Mouse (Mus musculus) forebrain, postnatal 0 days (tissue): ENCODE measurements around the gene Lypd3. TPM values are rescaled to one million over a fixed set of nuclear protein-coding genes. Genes with fewer than 3 reads are reported as not detected.

Experiments used
- ATAC-seq: fragments of 200-750 bp; cut with Nextera tagmentation; 2 replicates; pipeline ENCODE4 v1.8.0; 2017; ENCODE audit warnings: mild to moderate bottlenecking, moderate library complexity
- DNase-seq: peaks from one replicate; pipeline ENCODE4 v3.0.0-alpha.2; 2015
- H3K27ac ChIP-seq: fragments of 300-500 bp; sonication (generic); 2 replicates; pipeline ENCODE4 v1.5.1; 2014; ENCODE audit warnings: low read depth, mild to moderate bottlenecking, antibody characterized with exemption, low read length, moderate library complexity, mixed read lengths
- H3K27me3 ChIP-seq: fragments of 300-500 bp; sonication (generic); 2 replicates; pipeline ENCODE4 v1.6.1; 2014; ENCODE audit warnings: mild to moderate bottlenecking, low read length, mixed read lengths; ENCODE audit not compliant: insufficient read depth
- H3K36me3 ChIP-seq: fragments of 300-500 bp; sonication (generic); 2 replicates; pipeline ENCODE4 v1.6.1; 2014; ENCODE audit warnings: mild to moderate bottlenecking, moderate library complexity; ENCODE audit not compliant: insufficient read depth
- H3K4me1 ChIP-seq: fragments of 300-500 bp; sonication (generic); 2 replicates; pipeline ENCODE4 v1.6.1; 2014; ENCODE audit warnings: antibody characterized with exemption; ENCODE audit not compliant: insufficient read depth
- H3K4me2 ChIP-seq: fragments of 300-500 bp; sonication (generic); 2 replicates; pipeline ENCODE4 v1.6.1; 2014; ENCODE audit warnings: low read depth, mild to moderate bottlenecking, moderate library complexity
- H3K4me3 ChIP-seq: fragments of 300-500 bp; sonication (generic); 2 replicates; pipeline ENCODE4 v1.5.1; 2014; ENCODE audit warnings: low read depth, low read length, mixed read lengths
- H3K9ac ChIP-seq: fragments of 300-500 bp; sonication (generic); 2 replicates; pipeline ENCODE4 v1.6.1; 2014; ENCODE audit warnings: mild to moderate bottlenecking
- H3K9me3 ChIP-seq: fragments of 300-500 bp; sonication (generic); 2 replicates; pipeline ENCODE4 v1.6.1; 2016; ENCODE audit warnings: low read length
- CTCF ChIP-seq: sonication (generic); IDR thresholded peaks from 2 replicates; pipeline ENCODE4 v1.5.1; 2016; ENCODE audit warnings: antibody characterized with exemption, control low read depth, low read depth
- WGBS: fragments of 180-500 bp; shearing (Covaris S2); extraction: QIAGEN DNeasy Blood & Tissue Kit; methylation state at CpG from one replicate; pipeline ENCODE4 v1.1.7; 2014; 5-methylcytosine and 5-hydroxymethylcytosine counted together
- polyA plus RNA-seq: library from polyadenylated mRNA; unstranded; fragments of >200 nt; fragmentation: Nextera tagmentation; extraction: Ambion mirVana; gene quantifications from 2 replicates; pipeline ENCODE4 v1.2.1, GENCODE M21; 2015
- total RNA-seq: library from RNA; depleted of rRNA; stranded (reverse); fragments of >200 nt; gene quantifications from 2 replicates; pipeline ENCODE4 v1.2.3, GENCODE M21; 2014

Lypd3 gene
- total and polyA plus RNA-seq, 2 experiments from 2014 or later: 0.33 to 1.3 TPM

DNA sequence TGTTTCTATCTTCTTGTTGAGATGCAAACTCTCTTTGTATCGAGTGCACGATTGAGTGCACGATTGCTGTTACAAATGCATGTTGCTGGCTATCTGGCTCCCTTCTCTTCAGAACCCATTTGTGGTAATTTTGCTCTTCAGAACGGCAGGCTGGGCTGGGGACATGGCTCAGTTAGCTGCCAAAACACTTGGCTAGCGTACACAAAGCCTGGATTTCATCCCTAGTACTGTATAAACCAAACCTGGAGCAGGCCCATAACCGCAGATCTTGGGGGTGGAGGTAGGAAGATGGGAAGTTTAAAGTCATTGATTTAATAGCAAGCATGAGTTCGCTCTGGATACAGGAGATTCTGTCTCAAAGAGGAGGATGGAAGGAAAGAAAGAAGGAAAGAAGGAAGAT lies 30.8 kb upstream of the Lypd3 start:
- ATAC-seq (no peak), DNase-seq (no peak)
- WGBS: 63% methylated on average over 7 of the region's 7 CpGs
- H3K9ac ChIP-seq: no peak overlapping the region
- H3K4me3 ChIP-seq: no peak overlapping the region
- H3K36me3 ChIP-seq: no peaks in the 10 kb centered on the region; the same call in 1 of the 2 replicates
- 0 out of 2 replicates have a peak, but pooled peaks cover 4% of the 10 kb centered on the region for H3K4me1 ChIP-seq
- peaks cover 11% of the 10 kb centered on the region for H3K27me3 ChIP-seq
- no peak for TF ChIP-seq CTCF
- no peak overlapping the region for H3K27ac ChIP-seq
- H3K9me3 ChIP-seq: no peaks in the 10 kb centered on the region
- H3K4me2 ChIP-seq: no peak overlapping the region

GRCm38 (mm10) chr7:24606046-24606445 lies 30.3 kb upstream of the Lypd3 start:
- Histone ChIP-seq H3K9me3 (no peaks in the 10 kb centered on the region), H3K4me1 (0 out of 2 replicates have a peak, but pooled peaks cover 4% of the 10 kb centered on the region), H3K27me3 (peaks cover 14% of the 10 kb centered on the region), H3K36me3 (no peaks in the 10 kb centered on the region; the same call in 1 of the 2 replicates), H3K9ac (no peak overlapping the region), H3K4me3 (no peak overlapping the region), H3K4me2 (no peak overlapping the region), H3K27ac (no peak overlapping the region)
- WGBS: 79% methylated on average over 7 of the region's 7 CpGs
- ATAC-seq: no peak
- TF ChIP-seq CTCF: no peak
- no peak for DNase-seq

DNA sequence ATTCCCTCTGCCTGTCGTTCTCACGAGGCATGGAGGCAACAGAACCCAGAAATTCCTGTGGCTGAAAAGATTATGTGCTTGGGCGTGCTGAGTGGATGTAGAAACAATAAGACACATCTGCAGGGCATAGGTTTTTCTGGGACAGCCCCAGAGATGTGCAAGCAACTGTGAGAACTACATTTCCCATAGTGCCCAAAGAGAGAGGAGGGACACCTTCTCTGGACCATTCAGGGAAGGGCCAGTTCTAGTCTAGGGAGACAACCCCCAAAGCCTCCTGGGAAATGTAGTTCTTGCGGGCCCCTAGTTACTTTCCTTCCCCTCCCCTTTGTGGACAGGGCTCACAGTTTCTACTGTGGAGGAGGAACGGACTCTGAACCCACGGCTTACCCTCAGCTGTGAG lies 28.3 kb upstream of the Lypd3 start:
- Histone ChIP-seq H3K27ac (no peak overlapping the region), H3K4me3 (no peak overlapping the region), H3K4me2 (no peak overlapping the region), H3K36me3 (no peaks in the 10 kb centered on the region; the same call in 1 of the 2 replicates), H3K9ac (no peak overlapping the region), H3K4me1 (no peaks in the 10 kb centered on the region), H3K9me3 (no peaks in the 10 kb centered on the region), H3K27me3 (peaks cover 32% of the 10 kb centered on the region)
- 56% methylated on average over 6 of the region's 6 CpGs for WGBS
- peak; percentile 50 for DNase-seq
- TF ChIP-seq CTCF: no peak
- peak; percentile 86 for ATAC-seq

DNA sequence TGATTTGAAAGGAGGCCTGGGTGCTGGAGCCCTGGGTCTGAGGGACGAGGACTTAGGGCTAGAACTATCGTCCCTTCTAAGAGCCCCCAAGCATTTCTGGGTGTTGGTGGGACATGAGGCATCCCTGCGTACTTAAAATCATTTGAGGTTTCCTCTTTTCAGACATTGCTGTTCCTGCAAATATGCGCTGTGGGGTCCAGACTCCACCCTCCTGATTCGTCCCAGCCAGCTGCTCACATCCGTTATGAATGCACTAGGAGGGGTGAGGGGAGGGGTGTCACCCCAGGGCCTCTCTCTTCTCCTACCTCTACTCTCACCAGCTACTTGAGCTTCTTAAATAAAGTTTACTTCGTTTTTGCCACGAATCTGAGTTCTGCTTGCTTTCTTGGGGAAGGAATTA lies 27.8 kb upstream of the Lypd3 start:
- no peaks in the 10 kb centered on the region for H3K9me3 ChIP-seq
- peaks cover 38% of the 10 kb centered on the region for H3K27me3 ChIP-seq
- 77% methylated on average over 8 of the region's 8 CpGs for WGBS
- H3K27ac ChIP-seq: no peak overlapping the region
- no peak overlapping the region for H3K4me2 ChIP-seq
- no peak for TF ChIP-seq CTCF
- H3K36me3 ChIP-seq: no peaks in the 10 kb centered on the region; the same call in 1 of the 2 replicates
- H3K4me1 ChIP-seq: no peaks in the 10 kb centered on the region
- DNase-seq: no peak
- H3K4me3 ChIP-seq: no peak overlapping the region
- H3K9ac ChIP-seq: no peak overlapping the region
- no peak for ATAC-seq

DNA sequence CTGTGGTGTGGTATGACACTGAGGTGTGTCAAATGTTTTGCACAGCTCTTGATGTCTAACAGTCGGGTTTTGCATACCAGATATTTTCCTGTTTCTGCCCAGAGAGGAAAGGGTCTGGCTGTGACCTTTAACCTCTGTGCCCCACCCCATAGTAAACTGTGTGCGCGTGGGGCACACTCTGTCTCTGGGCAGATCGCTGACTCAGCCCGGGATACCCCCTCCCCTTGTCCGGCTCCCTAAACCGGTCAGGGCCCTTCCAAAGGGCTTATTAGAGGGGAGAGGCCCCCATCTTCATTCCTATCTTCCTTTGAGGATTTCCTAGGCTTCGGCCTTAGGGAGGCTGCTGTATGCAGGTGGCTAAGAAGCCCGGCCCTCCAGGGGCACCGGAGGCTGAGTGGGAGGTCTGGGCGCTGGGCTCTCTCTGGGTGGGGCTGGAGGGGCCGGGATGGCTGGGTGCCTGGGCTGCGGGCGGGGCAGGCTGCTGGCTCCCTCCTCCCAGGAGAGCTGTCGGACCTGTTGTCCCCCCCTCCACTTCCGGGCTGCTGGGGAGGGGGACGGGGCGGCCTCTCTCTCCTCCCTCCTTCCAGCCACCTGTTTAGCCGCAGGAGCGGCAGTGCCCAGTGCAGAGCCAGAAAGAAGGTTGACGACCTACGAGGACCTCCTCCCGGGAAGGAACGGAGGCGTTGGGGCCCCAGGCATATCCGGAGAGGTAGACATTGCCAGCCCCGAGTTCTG lies 26.0 kb upstream of the Lypd3 start, which contains the start of gene Phldb3:
Gene Phldb3 (plus strand): TSS at position 620 of the 735 bp plus-strand sequence.
- Histone ChIP-seq H3K27ac (no peak within 1 kb of the TSS), H3K9ac (0 out of 2 replicates have a peak within 1 kb of the TSS, but pooled peaks have one; percentile 28), H3K4me2 (peak within 1 kb of the TSS; percentile 40), H3K36me3 (no peaks in the 10 kb centered on the region; the same call in 1 of the 2 replicates), H3K4me1 (no peaks in the 10 kb centered on the region), H3K27me3 (peaks cover 39% of the 10 kb centered on the region), H3K9me3 (no peaks in the 10 kb centered on the region), H3K4me3 (peak within 1 kb of the TSS; percentile 28)
- ATAC-seq (0 out of 2 replicates have a peak, but pooled peaks have one; percentile 4), DNase-seq (no peak)
- 8% methylated on average over 23 of the region's 27 CpGs for WGBS
- TF ChIP-seq CTCF: no peak

GRCm38 (mm10) chr7:24610879-24611494 lies 25.4 kb upstream of the Lypd3 start:
- Histone ChIP-seq H3K4me1 (no peaks in the 10 kb centered on the region), H3K4me3 (peak overlapping the region; percentile 28), H3K9ac (0 out of 2 replicates have a peak overlapping the region, but pooled peaks have one; percentile 28), H3K27ac (no peak overlapping the region), H3K4me2 (peak overlapping the region; percentile 40), H3K36me3 (no peaks in the 10 kb centered on the region; the same call in 1 of the 2 replicates), H3K9me3 (no peaks in the 10 kb centered on the region), H3K27me3 (peaks cover 39% of the 10 kb centered on the region)
- ATAC-seq: peak; percentile 16
- TF ChIP-seq CTCF: no peak
- peak; percentile 18 for DNase-seq
- 2% methylated on average over 36 of the region's 36 CpGs for WGBS

GRCm38 (mm10) chr7:24611709-24612108 lies 24.6 kb upstream of the Lypd3 start:
- Histone ChIP-seq H3K27me3 (peaks cover 39% of the 10 kb centered on the region), H3K4me2 (no peak overlapping the region), H3K9me3 (no peaks in the 10 kb centered on the region), H3K27ac (no peak overlapping the region), H3K4me3 (0 out of 2 replicates have a peak overlapping the region, but pooled peaks have one; percentile 28), H3K36me3 (no peaks in the 10 kb centered on the region; the same call in 1 of the 2 replicates), H3K4me1 (no peaks in the 10 kb centered on the region), H3K9ac (no peak overlapping the region)
- TF ChIP-seq CTCF: no peak
- DNase-seq (no peak), ATAC-seq (no peak)
- WGBS: 17% methylated on average over 7 of the region's 7 CpGs
